Mouse (Mus musculus) lung, adult 18-20 months (tissue): ENCODE data around the gene Rsrc1.

Experiments
- DNase-seq, 2 experiments: peaks; one replicate each; pipeline ENCODE4 v3.0.0; 2022; ENCODE audit warnings: mixed read lengths in 2 of 2

Gene Rsrc1

GRCm38 (mm10) chr3:67373872-67374271 lies 392.7 kb downstream of the Rsrc1 start, which contains the start of gene Mlf1:
TSS of gene Mlf1 (plus strand) at chr3:67374097.
- peak; percentile 81 to 87 for DNase-seq

DNA sequence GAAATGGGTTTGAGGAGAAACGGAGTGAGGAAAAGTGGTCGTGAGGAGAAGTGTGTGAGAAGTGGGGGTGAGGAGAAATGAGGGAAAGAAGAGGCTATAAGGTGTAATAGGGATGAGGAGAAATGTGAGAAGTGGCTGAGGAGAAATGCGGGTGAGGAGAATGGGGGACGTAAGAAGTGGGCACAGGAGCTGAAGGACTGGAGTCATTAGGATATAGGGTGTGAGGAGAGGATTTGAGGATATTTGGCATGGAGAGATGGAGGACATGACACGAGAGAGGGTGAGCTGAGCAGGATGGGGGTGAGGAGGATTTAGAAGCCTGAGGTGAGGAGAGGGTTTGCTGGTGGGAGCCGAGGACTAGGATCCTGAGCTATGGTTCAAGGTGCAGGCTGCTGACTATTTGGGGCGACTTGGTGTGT lies 393.2 kb downstream of the Rsrc1 start:
- DNase-seq, result no peak

GRCm38 (mm10) chr3:67375063-67375462 lies 393.9 kb downstream of the Rsrc1 start, which contains the start of gene Gm17402:
TSS of gene Gm17402 (minus strand) at chr3:67375163.
- no peak for DNase-seq

DNA sequence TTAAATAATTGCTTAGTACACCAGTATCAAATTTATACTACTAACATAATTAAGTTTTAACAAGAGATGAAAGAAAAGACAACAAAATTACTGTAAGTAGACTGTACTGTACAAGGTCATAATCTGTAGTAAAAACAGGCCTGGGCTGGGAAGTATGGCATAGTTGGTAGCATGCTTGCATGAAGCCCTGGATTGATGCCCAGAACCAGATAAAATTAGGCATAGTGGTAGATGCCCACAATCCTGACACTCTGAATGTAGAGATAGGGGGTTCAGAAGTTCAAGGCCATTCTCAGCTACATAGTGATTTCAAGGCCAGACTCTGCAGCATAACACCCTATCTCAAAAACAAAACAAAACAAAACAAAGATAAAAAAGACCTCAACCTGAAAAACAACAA lies 397.0 kb downstream of the Rsrc1 start:
- DNase-seq, result no peak
